Mouse (Mus musculus) stomach, embryonic 15.5 days (tissue): ENCODE data around the gene C1qtnf9. TPM values are rescaled to one million over a fixed set of nuclear protein-coding genes. Genes with fewer than 3 reads are reported as not detected.
A peak's percentile ranks its signal among the peaks of the same experiment; 100 is the strongest.

Experiments used
- ATAC-seq: fragments of 200-750 bp; cut with Nextera tagmentation; 2 replicates; pipeline ENCODE4 v1.8.0; 2017; ENCODE audit warnings: low read depth, moderate number of reproducible peaks, moderate TSS enrichment; ENCODE audit not compliant: insufficient read depth, low FRiP score
- H3K27ac ChIP-seq: fragments of 300-500 bp; sonication (generic); 2 replicates; pipeline ENCODE4 v1.5.1; 2015; ENCODE audit warnings: mild to moderate bottlenecking, inconsistent platforms
- H3K27me3 ChIP-seq: fragments of 300-500 bp; sonication (generic); replicated peaks from 2 replicates; pipeline ENCODE4 v1.6.1; 2015; ENCODE audit warnings: inconsistent platforms
- H3K36me3 ChIP-seq: fragments of 300-500 bp; sonication (generic); 2 replicates; pipeline ENCODE4 v1.6.1; 2015; ENCODE audit warnings: inconsistent platforms
- H3K4me1 ChIP-seq: fragments of 300-500 bp; sonication (generic); 2 replicates; pipeline ENCODE4 v1.6.1; 2015; ENCODE audit warnings: inconsistent platforms
- H3K4me2 ChIP-seq: fragments of 300-500 bp; sonication (generic); 2 replicates; pipeline ENCODE4 v1.6.1; 2015; ENCODE audit warnings: mild to moderate bottlenecking, inconsistent platforms
- H3K4me3 ChIP-seq: fragments of 300-500 bp; sonication (generic); replicated peaks from 2 replicates; pipeline ENCODE4 v1.5.1; 2015; ENCODE audit warnings: inconsistent platforms
- H3K9ac ChIP-seq: fragments of 300-500 bp; sonication (generic); 2 replicates; pipeline ENCODE4 v1.6.1; 2015; ENCODE audit warnings: inconsistent platforms
- H3K9me3 ChIP-seq: fragments of 300-500 bp; sonication (generic); 2 replicates; pipeline ENCODE4 v1.6.1; 2016; ENCODE audit warnings: inconsistent platforms
- WGBS: fragments of 180-500 bp; shearing (Covaris S2); methylation state at CpG from one replicate; pipeline ENCODE4 v1.1.7; 2015; 5-methylcytosine and 5-hydroxymethylcytosine counted together
- polyA plus RNA-seq: library from polyadenylated mRNA; unstranded; fragments of >200 nt; fragmentation: Nextera tagmentation; extraction: Ambion mirVana; gene quantifications from 2 replicates; pipeline ENCODE4 v1.2.1, GENCODE M21; 2015

The C1qtnf9 gene
- polyA plus RNA-seq, result 2.7 and 2.8 TPM in 2 replicates

- no peak within 1 kb of the TSS for H3K9ac ChIP-seq
- peaks cover 3% of the 10 kb centered on the region; the same call in 1 of the 2 replicates for H3K4me1 ChIP-seq
- no peak within 1 kb of the TSS for H3K4me2 ChIP-seq
- H3K27ac ChIP-seq, result no peak within 1 kb of the TSS; the same call in 1 of the 2 replicates
- H3K9me3 ChIP-seq, result no peaks in the 10 kb centered on the region
- WGBS, result 63% methylated on average over 4 of the region's 4 CpGs
- no peak within 1 kb of the TSS for H3K4me3 ChIP-seq
- no peaks in the 10 kb centered on the region for H3K36me3 ChIP-seq
- no peak for ATAC-seq
- H3K27me3 ChIP-seq, result no peaks in the 10 kb centered on the region
These were observed at the start of gene C1qtnf9 for GRCm38 (mm10) chr14:60767884-60768283. TSS of gene C1qtnf9 (plus strand) at chr14:60768134.

GRCm38 (mm10) chr14:60721304-60721703, 46.6 kb upstream of the C1qtnf9 start:
- H3K4me1 ChIP-seq, result 0 out of 2 replicates have a peak, but pooled peaks cover 5% of the 10 kb centered on the region
- no peak overlapping the region for H3K9ac ChIP-seq
- WGBS, result 28% methylated on average over 8 of the region's 8 CpGs
- no peak overlapping the region for H3K4me3 ChIP-seq
- H3K4me2 ChIP-seq, result no peak overlapping the region
- H3K9me3 ChIP-seq, result no peaks in the 10 kb centered on the region
- no peak overlapping the region for H3K27ac ChIP-seq
- no peaks in the 10 kb centered on the region for H3K27me3 ChIP-seq
- 0 out of 2 replicates have a peak, but pooled peaks have one; percentile 9 for ATAC-seq
- no peaks in the 10 kb centered on the region for H3K36me3 ChIP-seq

GRCm38 (mm10) chr14:60721938-60722337, 46.0 kb upstream of the C1qtnf9 start:
- Histone ChIP-seq H3K4me1 (0 out of 2 replicates have a peak, but pooled peaks cover 5% of the 10 kb centered on the region), H3K9ac (no peak overlapping the region), H3K27me3 (no peaks in the 10 kb centered on the region), H3K4me3 (no peak overlapping the region), H3K27ac (no peak overlapping the region), H3K36me3 (no peaks in the 10 kb centered on the region), H3K4me2 (no peak overlapping the region), H3K9me3 (no peaks in the 10 kb centered on the region)
- no peak for ATAC-seq
- 59% methylated on average over 3 of the region's 3 CpGs for WGBS

GRCm38 (mm10) chr14:60726091-60726490, 41.8 kb upstream of the C1qtnf9 start:
- Histone ChIP-seq H3K27ac (no peak overlapping the region), H3K4me1 (0 out of 2 replicates have a peak, but pooled peaks cover 7% of the 10 kb centered on the region), H3K9ac (no peak overlapping the region), H3K9me3 (no peaks in the 10 kb centered on the region), H3K4me3 (no peak overlapping the region), H3K27me3 (no peaks in the 10 kb centered on the region), H3K4me2 (no peak overlapping the region), H3K36me3 (no peaks in the 10 kb centered on the region)
- no peak for ATAC-seq
- 60% methylated on average over 6 of the region's 6 CpGs for WGBS

- H3K4me1 ChIP-seq, result 0 out of 2 replicates have a peak, but pooled peaks cover 6% of the 10 kb centered on the region
- no peak for ATAC-seq
- 53% methylated on average over 4 of the region's 4 CpGs for WGBS
- H3K4me3 ChIP-seq, result no peak overlapping the region
- H3K4me2 ChIP-seq, result no peak overlapping the region
- no peak overlapping the region for H3K27ac ChIP-seq
- no peaks in the 10 kb centered on the region for H3K9me3 ChIP-seq
- H3K27me3 ChIP-seq, result no peaks in the 10 kb centered on the region
- no peak overlapping the region for H3K9ac ChIP-seq
- no peaks in the 10 kb centered on the region for H3K36me3 ChIP-seq
These were observed 40.8 kb upstream of the C1qtnf9 start for GRCm38 (mm10) chr14:60727130-60727529.

- Histone ChIP-seq H3K9ac (no peak overlapping the region), H3K9me3 (no peaks in the 10 kb centered on the region), H3K27ac (no peak overlapping the region), H3K36me3 (no peaks in the 10 kb centered on the region), H3K27me3 (no peaks in the 10 kb centered on the region), H3K4me2 (no peak overlapping the region), H3K4me1 (peaks cover 33% of the 10 kb centered on the region), H3K4me3 (no peak overlapping the region)
- ATAC-seq, result no peak
- WGBS, result 38% methylated on average over 6 of the region's 6 CpGs
These were observed 35.9 kb upstream of the C1qtnf9 start for GRCm38 (mm10) chr14:60732081-60732480.

- WGBS, result 9% methylated on average over 16 of the region's 16 CpGs
- Histone ChIP-seq H3K27ac (peak overlapping the region; percentile 59; the same call in 1 of the 2 replicates), H3K4me1 (peaks cover 35% of the 10 kb centered on the region), H3K9ac (no peak overlapping the region), H3K4me3 (peak overlapping the region; percentile 19), H3K27me3 (no peaks in the 10 kb centered on the region), H3K9me3 (no peaks in the 10 kb centered on the region), H3K36me3 (no peaks in the 10 kb centered on the region), H3K4me2 (peak overlapping the region; percentile 45)
- no peak for ATAC-seq
These were observed 35.1 kb upstream of the C1qtnf9 start for GRCm38 (mm10) chr14:60732787-60733186.

GRCm38 (mm10) chr14:60733706-60734105, 34.2 kb upstream of the C1qtnf9 start:
- peak overlapping the region; percentile 45 for H3K4me2 ChIP-seq
- H3K4me1 ChIP-seq, result peaks cover 42% of the 10 kb centered on the region
- peak overlapping the region; percentile 9 for H3K4me3 ChIP-seq
- no peak overlapping the region for H3K9ac ChIP-seq
- no peaks in the 10 kb centered on the region for H3K27me3 ChIP-seq
- no peak for ATAC-seq
- H3K9me3 ChIP-seq, result no peaks in the 10 kb centered on the region
- H3K36me3 ChIP-seq, result no peaks in the 10 kb centered on the region
- 46% methylated on average over 4 of the region's 4 CpGs for WGBS
- H3K27ac ChIP-seq, result peak overlapping the region; percentile 40; the same call in 1 of the 2 replicates

GRCm38 (mm10) chr14:60735206-60735605, 32.7 kb upstream of the C1qtnf9 start:
- Histone ChIP-seq H3K9me3 (no peaks in the 10 kb centered on the region), H3K27me3 (no peaks in the 10 kb centered on the region), H3K9ac (no peak overlapping the region), H3K4me2 (no peak overlapping the region), H3K4me1 (peaks cover 47% of the 10 kb centered on the region), H3K27ac (peak overlapping the region; percentile 13; the same call in 1 of the 2 replicates), H3K4me3 (no peak overlapping the region), H3K36me3 (no peaks in the 10 kb centered on the region)
- WGBS, result 62% methylated on average over 5 of the region's 5 CpGs
- no peak for ATAC-seq

GRCm38 (mm10) chr14:60735848-60736547, 31.9 kb upstream of the C1qtnf9 start:
- ATAC-seq, result no peak
- no peaks in the 10 kb centered on the region for H3K36me3 ChIP-seq
- H3K4me3 ChIP-seq, result no peak overlapping the region
- peak overlapping the region; percentile 86 for H3K27ac ChIP-seq
- no peaks in the 10 kb centered on the region for H3K9me3 ChIP-seq
- H3K27me3 ChIP-seq, result no peaks in the 10 kb centered on the region
- peaks cover 47% of the 10 kb centered on the region for H3K4me1 ChIP-seq
- H3K4me2 ChIP-seq, result peak overlapping the region; percentile 35
- no peak overlapping the region for H3K9ac ChIP-seq
- WGBS, result 52% methylated on average over 13 of the region's 13 CpGs

GRCm38 (mm10) chr14:60736591-60737192, 31.2 kb upstream of the C1qtnf9 start:
- Histone ChIP-seq H3K9me3 (no peaks in the 10 kb centered on the region), H3K9ac (no peak overlapping the region), H3K4me3 (no peak overlapping the region), H3K27me3 (no peaks in the 10 kb centered on the region), H3K36me3 (no peaks in the 10 kb centered on the region), H3K4me2 (peak overlapping the region; percentile 35), H3K27ac (peak overlapping the region; percentile 86), H3K4me1 (peaks cover 47% of the 10 kb centered on the region)
- peak; percentile 61; the same call in 1 of the 2 replicates for ATAC-seq
- WGBS, result 10% methylated on average over 4 of the region's 4 CpGs

GRCm38 (mm10) chr14:60737202-60737611, 30.7 kb upstream of the C1qtnf9 start:
- H3K4me1 ChIP-seq, result peaks cover 51% of the 10 kb centered on the region
- no peaks in the 10 kb centered on the region for H3K27me3 ChIP-seq
- ATAC-seq, result no peak
- no peaks in the 10 kb centered on the region for H3K9me3 ChIP-seq
- H3K4me2 ChIP-seq, result no peak overlapping the region
- no peak overlapping the region for H3K9ac ChIP-seq
- H3K4me3 ChIP-seq, result no peak overlapping the region
- H3K27ac ChIP-seq, result peak overlapping the region; percentile 86
- WGBS, result 31% methylated on average over 7 of the region's 7 CpGs
- H3K36me3 ChIP-seq, result no peaks in the 10 kb centered on the region
